Mouse (Mus musculus) hindbrain, embryonic 16.5 days (tissue): ENCODE data around the gene Gstt3. TPM values are rescaled to one million over a fixed set of nuclear protein-coding genes. Genes with fewer than 3 reads are reported as not detected.

Experiments used
- ATAC-seq: fragments of 200-750 bp; cut with Nextera tagmentation; 2 replicates; pipeline ENCODE4 v1.8.0; 2017; ENCODE audit warnings: moderate TSS enrichment, moderate library complexity
- H3K27ac ChIP-seq: fragments of 300-500 bp; sonication (generic); 2 replicates; pipeline ENCODE4 v1.5.1; 2014; ENCODE audit warnings: low read depth, mild to moderate bottlenecking, control low read depth, low read length, moderate library complexity
- H3K27me3 ChIP-seq: fragments of 300-500 bp; sonication (generic); replicated peaks from 2 replicates; pipeline ENCODE4 v1.6.1; 2014; ENCODE audit warnings: low read length; ENCODE audit not compliant: control insufficient read depth, insufficient read depth
- H3K36me3 ChIP-seq: fragments of 300-500 bp; sonication (generic); 2 replicates; pipeline ENCODE4 v1.6.1; 2014; ENCODE audit warnings: mild to moderate bottlenecking, low read length, moderate library complexity, mixed read lengths; ENCODE audit not compliant: control insufficient read depth, insufficient read depth
- H3K4me1 ChIP-seq: fragments of 300-500 bp; sonication (generic); 2 replicates; pipeline ENCODE4 v1.6.1; 2014; ENCODE audit warnings: low read depth, low read length; ENCODE audit not compliant: control insufficient read depth, insufficient read depth
- H3K4me2 ChIP-seq: fragments of 300-500 bp; sonication (generic); 2 replicates; pipeline ENCODE4 v1.6.1; 2014; ENCODE audit warnings: mild to moderate bottlenecking, low read length, control low read depth, moderate library complexity
- H3K4me3 ChIP-seq: fragments of 300-500 bp; sonication (generic); 2 replicates; pipeline ENCODE4 v1.5.1; 2014; ENCODE audit warnings: mild to moderate bottlenecking, low read length, control low read depth, moderate library complexity
- H3K9ac ChIP-seq: fragments of 300-500 bp; sonication (generic); 2 replicates; pipeline ENCODE4 v1.6.1; 2014; ENCODE audit warnings: low read depth, mild to moderate bottlenecking, control low read depth, low read length, moderate library complexity
- H3K9me3 ChIP-seq: fragments of 300-500 bp; sonication (generic); 2 replicates; pipeline ENCODE4 v1.6.1; 2014; ENCODE audit warnings: mild to moderate bottlenecking, low read length, moderate library complexity; ENCODE audit not compliant: control insufficient read depth
- WGBS: fragments of 180-500 bp; shearing (Covaris S2); extraction: QIAGEN DNeasy Blood & Tissue Kit; methylation state at CpG from one replicate; pipeline ENCODE4 v1.1.7; 2014; 5-methylcytosine and 5-hydroxymethylcytosine counted together
- polyA plus RNA-seq: library from polyadenylated mRNA; unstranded; fragments of >200 nt; fragmentation: Nextera tagmentation; extraction: Ambion mirVana; gene quantifications from 2 replicates; pipeline ENCODE4 v1.2.1, GENCODE M21; 2015

Gene Gstt3
- polyA plus RNA-seq, 1 experiment from 2014 or later: 1.5 TPM

DNA sequence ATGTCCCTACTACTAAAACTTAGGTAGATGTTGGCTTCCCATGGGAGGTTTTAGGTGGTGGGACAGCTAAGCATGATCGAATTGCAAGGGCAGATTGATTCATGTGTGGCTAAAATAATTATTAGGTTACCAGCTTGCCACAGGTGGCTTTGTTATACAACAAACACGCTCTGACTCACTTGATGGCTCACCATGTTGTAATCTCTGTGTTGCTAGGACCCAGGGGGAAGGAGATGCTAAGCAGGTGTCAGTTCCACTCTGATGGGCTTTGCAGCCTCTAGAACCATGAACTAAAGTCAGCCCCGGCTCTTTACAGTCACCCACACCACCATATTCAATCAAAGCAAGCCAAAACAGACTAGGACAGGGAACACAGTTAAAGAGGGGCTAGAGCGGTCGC lies 38.7 kb upstream of the Gstt3 start:
- Histone ChIP-seq H3K9ac (no peak overlapping the region), H3K36me3 (no peaks in the 10 kb centered on the region), H3K9me3 (no peaks in the 10 kb centered on the region), H3K4me1 (no peaks in the 10 kb centered on the region), H3K27ac (no peak overlapping the region), H3K4me3 (no peak overlapping the region), H3K4me2 (no peak overlapping the region), H3K27me3 (no peaks in the 10 kb centered on the region)
- ATAC-seq: no peak
- WGBS: 86% methylated on average over 5 of the region's 5 CpGs

DNA sequence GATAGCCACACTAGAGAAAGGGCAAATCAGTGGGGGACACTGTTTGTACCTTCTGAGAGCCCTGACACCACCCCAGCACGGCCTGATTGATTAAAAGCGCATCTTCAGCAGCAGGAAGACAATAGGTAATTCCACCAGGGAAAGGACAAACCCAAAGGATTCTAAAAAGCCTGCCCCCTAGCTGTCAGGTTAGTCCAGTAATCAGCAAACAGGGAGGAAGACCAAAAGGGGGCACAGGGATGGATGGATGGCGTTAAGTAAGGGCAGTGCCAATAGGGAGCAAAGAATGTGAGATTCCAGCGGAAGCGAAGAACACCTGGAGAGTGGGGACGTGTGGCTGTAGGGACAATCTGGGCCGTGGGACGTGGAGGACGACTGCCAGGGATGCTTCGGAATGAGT lies 37.4 kb upstream of the Gstt3 start:
- H3K27me3 ChIP-seq: no peaks in the 10 kb centered on the region
- H3K4me3 ChIP-seq: no peak overlapping the region
- ATAC-seq: no peak
- H3K4me2 ChIP-seq: no peak overlapping the region
- H3K9ac ChIP-seq: no peak overlapping the region
- 70% methylated on average over 10 of the region's 10 CpGs for WGBS
- no peaks in the 10 kb centered on the region for H3K4me1 ChIP-seq
- no peaks in the 10 kb centered on the region for H3K36me3 ChIP-seq
- no peak overlapping the region for H3K27ac ChIP-seq
- H3K9me3 ChIP-seq: no peaks in the 10 kb centered on the region

DNA sequence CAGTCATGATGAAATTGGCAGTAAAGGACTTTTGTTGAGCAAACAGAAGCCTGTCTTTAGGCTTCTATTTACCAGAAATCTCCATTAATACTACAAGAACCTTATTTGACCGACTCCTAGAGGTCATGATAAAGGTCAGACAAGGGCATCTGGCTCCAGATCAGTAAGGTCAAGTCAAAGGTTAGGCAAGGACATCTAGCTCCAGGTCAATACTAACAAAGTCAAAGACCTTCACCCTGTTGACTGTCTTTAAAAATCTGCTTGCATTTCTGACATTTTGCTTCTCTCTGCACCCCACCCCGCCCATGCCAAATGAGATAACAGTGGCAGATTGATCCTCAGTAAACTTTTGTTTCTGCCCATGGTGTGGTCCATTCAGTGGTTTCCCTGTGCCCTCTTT lies 23.0 kb upstream of the Gstt3 start:
- ATAC-seq: no peak
- H3K36me3 ChIP-seq: no peaks in the 10 kb centered on the region
- H3K4me2 ChIP-seq: no peak overlapping the region
- H3K27ac ChIP-seq: no peak overlapping the region
- no peak overlapping the region for H3K9ac ChIP-seq
- WGBS: 68% methylated on average over 2 of the region's 2 CpGs
- no peaks in the 10 kb centered on the region for H3K4me1 ChIP-seq
- H3K4me3 ChIP-seq: no peak overlapping the region
- H3K9me3 ChIP-seq: no peaks in the 10 kb centered on the region; the same call in 1 of the 2 replicates
- no peaks in the 10 kb centered on the region for H3K27me3 ChIP-seq

DNA sequence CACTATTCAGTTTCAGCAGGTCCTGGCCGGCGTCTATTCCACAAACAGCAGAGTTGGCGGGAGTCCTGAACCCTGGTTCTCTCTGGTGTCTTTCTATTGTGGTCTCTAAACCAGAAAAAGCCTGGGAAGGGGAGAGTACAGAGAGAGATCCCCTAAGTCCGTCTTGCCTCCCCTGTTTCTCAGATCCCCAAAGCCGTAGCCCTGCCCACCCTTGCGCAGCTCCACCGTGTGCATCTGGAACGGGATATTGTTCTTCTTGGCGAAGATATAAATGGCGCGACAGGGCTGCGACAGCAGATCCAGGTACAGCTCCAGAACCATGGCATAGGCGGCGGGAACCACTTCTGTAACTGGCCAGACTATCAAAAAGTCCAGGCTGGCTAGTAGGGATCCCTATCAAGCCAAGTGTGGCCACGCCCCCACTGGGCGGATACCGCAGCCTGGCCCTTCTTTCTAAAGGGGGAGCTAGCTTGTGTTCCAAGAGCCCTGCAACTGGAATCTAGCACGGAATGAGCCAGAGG lies 17.0 kb upstream of the Gstt3 start, which contains the start of gene Gstt1:
Gstt1 (minus strand) TSS at position 409 of the 521 bp plus-strand sequence.
- Histone ChIP-seq H3K9me3 (no peaks in the 10 kb centered on the region), H3K4me3 (peak within 1 kb of the TSS; percentile 41), H3K27ac (peak within 1 kb of the TSS; percentile 25; the same call in 1 of the 2 replicates), H3K36me3 (no peaks in the 10 kb centered on the region), H3K4me2 (peak within 1 kb of the TSS; percentile 76), H3K27me3 (no peaks in the 10 kb centered on the region), H3K4me1 (peaks cover 6% of the 10 kb centered on the region), H3K9ac (peak within 1 kb of the TSS; percentile 63)
- under 1% methylated on average over 18 of the region's 18 CpGs for WGBS
- peak; percentile 68 for ATAC-seq

DNA sequence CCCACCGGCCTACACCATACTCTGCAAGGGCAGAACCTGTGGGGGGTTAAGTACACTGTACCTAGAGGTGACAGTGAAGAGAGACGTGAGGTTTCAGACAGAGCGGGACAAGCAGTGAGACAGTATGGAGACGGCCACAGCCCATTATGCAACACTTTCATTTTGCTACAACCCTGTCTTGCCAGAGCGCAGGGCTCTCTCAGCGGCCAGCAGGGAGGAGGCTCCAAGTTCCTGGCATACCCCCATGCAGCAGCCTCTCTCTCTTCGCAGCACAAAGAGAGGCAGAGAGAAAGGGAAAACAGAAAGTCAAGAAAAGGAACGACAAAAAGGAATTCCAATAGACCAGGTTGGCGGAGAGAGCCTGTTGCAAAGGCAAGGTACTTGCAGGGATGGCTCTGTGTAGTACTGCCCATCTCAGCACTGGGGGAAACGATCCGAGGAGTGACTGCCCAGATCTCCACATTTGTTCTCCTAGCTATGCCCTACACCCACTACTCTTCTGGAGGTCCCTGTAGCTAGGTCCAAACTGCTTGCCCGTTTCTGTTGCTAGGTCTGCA lies 16.5 kb upstream of the Gstt3 start:
- Histone ChIP-seq H3K9ac (peak overlapping the region; percentile 63), H3K27ac (peak overlapping the region; percentile 25; the same call in 1 of the 2 replicates), H3K4me2 (peak overlapping the region; percentile 76), H3K9me3 (no peaks in the 10 kb centered on the region), H3K27me3 (no peaks in the 10 kb centered on the region), H3K36me3 (no peaks in the 10 kb centered on the region), H3K4me3 (peak overlapping the region; percentile 41), H3K4me1 (peaks cover 6% of the 10 kb centered on the region)
- peak; percentile 78 for ATAC-seq
- 4% methylated on average over 12 of the region's 12 CpGs for WGBS

DNA sequence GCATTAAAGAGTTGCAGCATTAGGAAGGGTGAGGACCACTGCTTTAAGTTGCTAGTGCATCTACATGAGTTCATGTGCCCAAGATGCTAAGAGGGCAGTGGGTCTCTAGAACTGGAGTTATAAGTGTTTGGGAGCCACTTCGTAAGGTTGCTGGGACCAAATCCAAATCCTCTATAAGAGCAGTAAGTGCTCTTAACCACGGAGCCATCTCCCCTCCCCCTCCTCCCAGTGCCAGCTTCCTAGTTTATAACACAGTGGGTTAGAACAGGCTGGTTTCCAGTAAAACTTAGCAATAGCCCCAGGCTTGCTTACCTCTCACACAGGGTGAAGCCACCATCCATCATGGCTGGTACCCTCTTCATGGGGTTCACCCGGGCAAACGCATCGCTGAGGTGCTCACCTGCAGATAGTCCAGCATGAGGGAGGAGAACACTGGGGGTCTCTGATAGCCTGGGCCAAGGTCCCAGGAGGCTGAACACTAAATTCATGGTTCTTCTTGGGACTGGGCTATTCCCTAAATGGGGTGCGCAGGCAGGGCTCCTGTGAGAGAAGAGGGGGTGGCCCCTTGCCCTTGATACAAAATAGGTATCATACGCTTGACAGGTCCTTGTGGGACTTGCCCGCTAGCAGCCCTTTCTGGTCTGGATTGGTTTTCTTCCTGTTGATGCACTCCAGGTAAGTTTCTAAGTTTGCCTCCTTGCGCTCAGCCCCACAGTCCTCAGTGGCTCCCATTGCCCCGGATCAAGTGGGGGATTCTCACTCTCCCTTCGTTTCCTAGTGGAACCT lies 15.7 kb upstream of the Gstt3 start:
- ATAC-seq: peak; percentile 5; the same call in 1 of the 2 replicates
- Histone ChIP-seq H3K4me1 (peaks cover 6% of the 10 kb centered on the region), H3K9me3 (no peaks in the 10 kb centered on the region), H3K9ac (no peak overlapping the region; the same call in 1 of the 2 replicates), H3K27me3 (no peaks in the 10 kb centered on the region), H3K27ac (no peak overlapping the region), H3K4me3 (peak overlapping the region; percentile 41), H3K36me3 (no peaks in the 10 kb centered on the region), H3K4me2 (peak overlapping the region; percentile 76)
- 44% methylated on average over 11 of the region's 11 CpGs for WGBS

DNA sequence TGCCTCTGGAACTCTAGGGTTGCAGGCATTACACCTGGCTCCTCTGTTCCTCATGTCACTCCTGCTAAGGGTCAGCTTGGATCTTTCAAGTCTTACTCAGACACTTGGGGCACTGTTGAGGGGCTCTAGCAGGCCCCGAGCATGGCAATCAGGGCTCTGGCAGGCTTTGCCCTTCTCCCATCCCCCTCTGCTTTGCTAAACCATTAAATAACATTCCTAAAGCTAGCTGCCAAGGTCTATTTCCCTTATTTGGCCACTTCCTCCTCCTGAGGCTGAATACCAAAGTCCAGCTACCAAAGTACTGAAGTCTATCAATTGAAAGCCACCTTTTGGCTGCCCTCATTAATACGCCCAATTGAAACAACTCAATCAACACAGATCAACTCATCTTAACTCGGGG lies 13.7 kb upstream of the Gstt3 start:
- H3K9me3 ChIP-seq: no peaks in the 10 kb centered on the region
- no peak for ATAC-seq
- H3K4me1 ChIP-seq: peaks cover 6% of the 10 kb centered on the region
- H3K4me3 ChIP-seq: no peak overlapping the region
- no peak overlapping the region for H3K4me2 ChIP-seq
- no peaks in the 10 kb centered on the region for H3K36me3 ChIP-seq
- H3K27ac ChIP-seq: no peak overlapping the region
- WGBS: 30% methylated on average over 3 of the region's 3 CpGs
- no peak overlapping the region for H3K9ac ChIP-seq
- no peaks in the 10 kb centered on the region for H3K27me3 ChIP-seq

DNA sequence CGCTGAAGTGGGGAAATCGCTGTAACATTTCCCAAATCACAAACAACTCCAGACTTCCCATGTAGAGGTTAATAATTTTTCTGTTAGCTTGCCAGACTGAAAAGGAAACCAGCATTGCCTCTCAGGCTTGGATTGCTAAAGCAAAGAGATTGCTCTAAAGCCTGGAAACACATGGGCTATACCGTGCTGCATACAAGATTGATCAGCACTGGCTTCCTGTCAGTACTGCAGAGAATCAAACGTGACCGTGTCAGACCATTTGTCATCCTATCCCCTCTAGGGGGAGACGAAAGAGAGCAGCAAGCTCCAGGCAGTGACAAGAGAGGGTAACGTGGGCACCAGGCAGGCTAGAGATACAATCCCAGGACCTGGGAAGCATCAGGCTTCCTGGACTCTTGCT lies 9.6 kb upstream of the Gstt3 start:
- no peak overlapping the region for H3K4me3 ChIP-seq
- no peaks in the 10 kb centered on the region for H3K4me1 ChIP-seq
- H3K36me3 ChIP-seq: no peaks in the 10 kb centered on the region
- WGBS: 17% methylated on average over 7 of the region's 7 CpGs
- H3K27me3 ChIP-seq: no peaks in the 10 kb centered on the region
- 0 out of 2 replicates have a peak, but pooled peaks have one; percentile 24 for ATAC-seq
- H3K4me2 ChIP-seq: no peak overlapping the region
- H3K27ac ChIP-seq: no peak overlapping the region
- H3K9me3 ChIP-seq: no peaks in the 10 kb centered on the region
- H3K9ac ChIP-seq: peak overlapping the region; percentile 41; the same call in 1 of the 2 replicates

DNA sequence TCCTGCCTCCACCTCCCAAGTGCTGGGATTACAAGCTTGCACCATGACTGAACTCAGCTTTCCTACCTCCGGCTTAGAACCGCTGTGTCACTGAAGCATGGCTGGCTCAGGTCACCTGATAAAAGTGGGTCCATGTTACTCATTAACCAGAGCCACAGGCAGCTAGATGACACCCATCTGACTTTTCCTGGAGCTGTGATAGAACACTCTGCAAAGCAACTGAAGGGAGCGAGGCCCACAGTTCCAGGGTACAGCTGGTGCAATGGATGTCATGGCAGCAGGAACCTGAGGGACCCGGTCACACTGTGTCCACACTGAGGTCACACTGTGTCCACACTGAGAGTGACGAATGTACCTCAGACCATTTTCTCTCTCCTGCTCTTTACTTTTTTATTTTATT lies 8.6 kb upstream of the Gstt3 start:
- ATAC-seq: no peak
- H3K27ac ChIP-seq: no peak overlapping the region
- H3K4me3 ChIP-seq: no peak overlapping the region
- H3K36me3 ChIP-seq: no peaks in the 10 kb centered on the region
- H3K9ac ChIP-seq: no peak overlapping the region
- no peak overlapping the region for H3K4me2 ChIP-seq
- no peaks in the 10 kb centered on the region for H3K27me3 ChIP-seq
- no peaks in the 10 kb centered on the region for H3K9me3 ChIP-seq
- H3K4me1 ChIP-seq: no peaks in the 10 kb centered on the region
- 90% methylated on average over 5 of the region's 5 CpGs for WGBS
